Mouse (Mus musculus): ENCODE measurements at regions not wholly inside any gene's neighbourhood (a gene's known extent, or its start where the extent isn't known, plus 50 kb on each side); places are given as distances from the start of the nearest gene placed in this dataset.

DNA sequence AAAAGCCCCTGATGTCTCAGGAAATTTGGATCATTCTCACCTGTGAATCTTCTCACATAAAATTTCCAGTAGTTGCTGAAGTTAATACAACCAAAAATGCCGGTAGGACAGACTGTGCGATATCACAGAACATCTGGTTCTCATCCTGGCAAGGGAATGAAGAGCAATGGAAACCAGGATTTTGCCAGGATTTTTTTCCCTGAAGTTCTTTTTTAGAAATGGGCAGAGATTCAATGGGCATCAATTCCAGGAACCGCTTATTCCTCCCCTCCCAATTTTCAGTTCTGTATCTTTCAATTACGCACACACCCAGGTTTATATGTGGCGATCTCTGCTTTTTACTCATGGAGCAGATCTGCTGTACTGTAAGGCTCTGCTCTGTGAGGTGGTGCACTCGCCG is 496.3 kb downstream of the Etnk1 start:
- Histone ChIP-seq H3K9me3 (ENCODE audit: control insufficient read depth, low read length) (no peaks in the 10 kb centered on the region), H3K36me3 (ENCODE audit: control insufficient read depth, insufficient read depth, low read length) (no peaks in the 10 kb centered on the region), H3K4me1 (replicated peaks; ENCODE audit: control insufficient read depth, insufficient read depth, low read length) (no peaks in the 10 kb centered on the region), H3K9ac (ENCODE audit: low read length) (no peak overlapping the region), H3K27me3 (replicated peaks; ENCODE audit: control insufficient read depth, insufficient read depth, low read length) (no peaks in the 10 kb centered on the region), H3K27ac (ENCODE audit: low read depth) (no peak overlapping the region), H3K4me2 (ENCODE audit: low read length) (no peak overlapping the region), H3K4me3 (ENCODE audit: low read depth, low read length) (no peak overlapping the region)
- 86% methylated on average over 7 of the region's 7 CpGs for WGBS
- ATAC-seq (replicated peaks; ENCODE audit: low FRiP score, low TSS enrichment, low read depth) (no peak), DNase-seq (ENCODE audit: low spot score) (no peak)

DNA sequence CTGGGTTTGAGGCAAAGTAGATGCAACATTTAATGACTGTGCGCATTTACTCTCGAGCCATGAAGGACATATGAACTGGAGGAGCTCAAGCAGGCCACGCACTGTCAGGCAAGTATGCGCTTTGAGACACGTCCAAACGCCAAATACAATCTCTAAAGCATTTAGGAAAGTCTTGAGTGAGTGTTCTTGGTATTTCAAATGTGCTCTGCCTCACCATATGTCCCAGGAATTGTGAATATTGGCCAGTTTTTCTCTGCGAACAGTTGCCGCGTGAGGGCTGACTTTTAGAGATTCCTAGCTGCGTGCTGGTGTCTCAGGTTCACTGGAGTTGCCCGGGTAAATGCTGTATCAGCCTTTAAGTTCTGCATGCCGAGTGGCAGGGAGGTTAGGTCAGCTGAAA is 498.4 kb downstream of the Etnk1 start:
- DNase-seq (ENCODE audit: low spot score) (no peak), ATAC-seq (replicated peaks; ENCODE audit: low FRiP score, low TSS enrichment, low read depth) (no peak)
- H3K4me1 ChIP-seq (replicated peaks; ENCODE audit: control insufficient read depth, insufficient read depth, low read length): no peaks in the 10 kb centered on the region
- no peaks in the 10 kb centered on the region for H3K9me3 ChIP-seq (ENCODE audit: control insufficient read depth, low read length)
- no peaks in the 10 kb centered on the region for H3K27me3 ChIP-seq (replicated peaks; ENCODE audit: control insufficient read depth, insufficient read depth, low read length)
- H3K36me3 ChIP-seq (ENCODE audit: control insufficient read depth, insufficient read depth, low read length): no peaks in the 10 kb centered on the region
- H3K4me2 ChIP-seq (ENCODE audit: low read length): no peak overlapping the region
- no peak overlapping the region for H3K27ac ChIP-seq (ENCODE audit: low read depth)
- 85% methylated on average over 12 of the region's 12 CpGs for WGBS
- H3K4me3 ChIP-seq (ENCODE audit: low read depth, low read length): no peak overlapping the region
- no peak overlapping the region for H3K9ac ChIP-seq (ENCODE audit: low read length)

DNA sequence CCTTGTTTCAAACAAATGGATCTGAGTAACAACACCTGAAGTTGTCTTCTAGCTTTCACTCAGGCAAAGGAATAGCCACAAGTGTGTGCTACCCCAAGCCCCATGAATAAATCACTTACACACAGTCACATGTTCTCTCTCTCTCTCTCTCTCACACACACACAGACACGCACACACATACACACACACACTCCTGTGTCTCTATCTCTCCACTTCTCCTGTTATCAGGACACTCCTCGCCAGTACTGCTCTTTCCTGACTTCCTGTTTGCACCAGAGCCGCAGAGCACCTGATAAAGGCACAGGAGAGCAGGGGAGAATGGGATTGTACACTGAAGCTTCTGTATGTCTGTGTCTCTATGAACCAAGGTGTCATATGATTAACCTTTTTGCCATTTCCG is 501.5 kb downstream of the Etnk1 start:
- Histone ChIP-seq H3K4me3 (ENCODE audit: low read depth, low read length) (no peak overlapping the region), H3K4me2 (ENCODE audit: low read length) (no peak overlapping the region), H3K36me3 (ENCODE audit: control insufficient read depth, insufficient read depth, low read length) (no peaks in the 10 kb centered on the region), H3K9me3 (ENCODE audit: control insufficient read depth, low read length) (no peaks in the 10 kb centered on the region), H3K9ac (ENCODE audit: low read length) (no peak overlapping the region), H3K4me1 (replicated peaks; ENCODE audit: control insufficient read depth, insufficient read depth, low read length) (no peaks in the 10 kb centered on the region), H3K27ac (ENCODE audit: low read depth) (no peak overlapping the region), H3K27me3 (replicated peaks; ENCODE audit: control insufficient read depth, insufficient read depth, low read length) (no peaks in the 10 kb centered on the region)
- WGBS: 69% methylated on average over 4 of the region's 4 CpGs
- ATAC-seq (replicated peaks; ENCODE audit: low FRiP score, low TSS enrichment, low read depth) (no peak), DNase-seq (ENCODE audit: low spot score) (no peak)

DNA sequence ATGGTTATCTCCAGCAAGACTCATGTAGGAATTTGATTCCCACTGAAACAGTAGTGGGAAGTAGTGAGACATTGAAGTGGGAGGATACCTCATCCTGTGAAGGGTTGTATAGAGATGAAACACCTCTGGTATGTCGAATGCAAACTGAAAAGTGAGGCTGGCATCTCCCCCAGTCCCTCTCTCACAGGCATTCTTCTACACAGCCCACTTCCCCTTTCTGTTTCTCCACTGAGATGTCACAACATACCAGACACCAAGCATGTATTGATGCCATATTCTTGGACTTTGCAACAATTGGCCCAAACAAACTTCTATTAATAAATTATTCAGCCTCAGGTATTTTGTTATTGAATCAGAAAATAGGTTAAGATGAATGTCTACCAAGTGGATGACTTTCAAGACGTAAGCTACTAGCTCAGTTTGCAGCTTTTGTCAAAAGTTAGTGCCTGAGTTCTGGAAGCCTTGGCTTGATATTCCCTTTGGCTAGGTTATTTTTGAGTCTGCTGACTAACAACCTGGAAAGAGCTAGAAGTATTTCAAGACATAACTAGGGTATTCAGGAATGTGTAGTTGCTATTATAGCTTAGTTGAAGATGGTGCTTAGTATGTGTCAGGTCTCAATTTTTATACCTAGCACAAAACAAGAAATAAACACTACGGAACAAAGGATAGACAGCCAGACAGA is 502.6 kb downstream of the Etnk1 start:
- no peak for ATAC-seq (replicated peaks; ENCODE audit: low FRiP score, low TSS enrichment, low read depth)
- Histone ChIP-seq H3K9me3 (ENCODE audit: control insufficient read depth, low read length) (no peaks in the 10 kb centered on the region), H3K4me1 (replicated peaks; ENCODE audit: control insufficient read depth, insufficient read depth, low read length) (no peaks in the 10 kb centered on the region), H3K36me3 (ENCODE audit: control insufficient read depth, insufficient read depth, low read length) (no peaks in the 10 kb centered on the region), H3K9ac (ENCODE audit: low read length) (no peak overlapping the region), H3K4me2 (ENCODE audit: low read length) (no peak overlapping the region), H3K27ac (ENCODE audit: low read depth) (no peak overlapping the region), H3K27me3 (replicated peaks; ENCODE audit: control insufficient read depth, insufficient read depth, low read length) (no peaks in the 10 kb centered on the region), H3K4me3 (ENCODE audit: low read depth, low read length) (no peak overlapping the region)
- 74% methylated on average over 3 of the region's 3 CpGs for WGBS
- no peak for DNase-seq (ENCODE audit: low spot score)

DNA sequence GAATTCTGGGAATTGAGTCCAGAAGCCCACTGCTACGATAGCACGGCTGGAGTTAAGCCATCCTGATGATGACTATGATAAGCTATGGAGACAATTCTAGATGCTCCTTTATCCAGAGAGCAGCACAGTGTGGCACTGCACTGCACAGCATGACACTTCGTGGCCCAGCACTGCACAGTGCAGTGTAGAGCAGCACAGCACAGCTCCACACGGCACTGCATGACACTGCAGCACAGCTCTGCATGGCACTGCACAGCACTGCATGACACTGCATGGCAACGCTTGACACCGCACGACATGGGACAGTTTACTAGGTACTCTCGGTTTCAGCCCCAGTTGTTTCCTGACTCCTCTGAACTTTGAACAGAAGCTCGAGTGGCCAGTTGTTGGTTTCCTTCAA is 523.1 kb downstream of the Etnk1 start:
- Histone ChIP-seq H3K9ac (ENCODE audit: low read length) (no peak overlapping the region), H3K27me3 (replicated peaks; ENCODE audit: control insufficient read depth, insufficient read depth, low read length) (no peaks in the 10 kb centered on the region), H3K4me2 (ENCODE audit: low read length) (no peak overlapping the region), H3K9me3 (ENCODE audit: control insufficient read depth, low read length) (no peaks in the 10 kb centered on the region), H3K36me3 (ENCODE audit: control insufficient read depth, insufficient read depth, low read length) (no peaks in the 10 kb centered on the region), H3K4me3 (ENCODE audit: low read depth, low read length) (no peak overlapping the region), H3K4me1 (replicated peaks; ENCODE audit: control insufficient read depth, insufficient read depth, low read length) (no peaks in the 10 kb centered on the region; the same call in 1 of the 2 replicates), H3K27ac (ENCODE audit: low read depth) (no peak overlapping the region)
- 89% methylated on average over 9 of the region's 9 CpGs for WGBS
- ATAC-seq (replicated peaks; ENCODE audit: low FRiP score, low TSS enrichment, low read depth) (no peak), DNase-seq (ENCODE audit: low spot score) (no peak)

DNA sequence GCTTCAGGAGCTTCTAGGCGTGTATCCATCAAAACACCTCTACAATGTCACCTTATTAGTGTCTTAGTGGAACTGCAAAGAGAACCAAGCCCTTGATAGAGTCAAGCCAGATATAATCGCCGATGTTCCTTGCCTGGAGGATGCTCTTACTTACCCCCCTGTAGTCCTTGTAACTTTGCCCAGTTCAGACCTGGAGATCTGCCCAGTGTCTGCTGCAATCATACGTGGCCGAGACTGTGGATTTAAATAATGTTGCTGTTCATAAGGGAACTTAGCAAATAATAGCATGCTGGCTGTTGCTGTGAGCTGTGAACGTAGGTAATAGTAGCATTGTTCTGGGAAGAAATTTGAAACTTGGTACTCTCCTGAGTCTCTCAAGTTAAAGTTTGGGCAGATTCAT is 523.8 kb downstream of the Etnk1 start:
- DNase-seq (ENCODE audit: low spot score) (no peak), ATAC-seq (replicated peaks; ENCODE audit: low FRiP score, low TSS enrichment, low read depth) (no peak)
- Histone ChIP-seq H3K27ac (ENCODE audit: low read depth) (no peak overlapping the region), H3K4me3 (ENCODE audit: low read depth, low read length) (no peak overlapping the region), H3K36me3 (ENCODE audit: control insufficient read depth, insufficient read depth, low read length) (no peaks in the 10 kb centered on the region), H3K27me3 (replicated peaks; ENCODE audit: control insufficient read depth, insufficient read depth, low read length) (no peaks in the 10 kb centered on the region), H3K9ac (ENCODE audit: low read length) (no peak overlapping the region), H3K4me2 (ENCODE audit: low read length) (no peak overlapping the region), H3K9me3 (ENCODE audit: control insufficient read depth, low read length) (no peaks in the 10 kb centered on the region), H3K4me1 (replicated peaks; ENCODE audit: control insufficient read depth, insufficient read depth, low read length) (no peaks in the 10 kb centered on the region; the same call in 1 of the 2 replicates)
- 54% methylated on average over 6 of the region's 6 CpGs for WGBS

DNA sequence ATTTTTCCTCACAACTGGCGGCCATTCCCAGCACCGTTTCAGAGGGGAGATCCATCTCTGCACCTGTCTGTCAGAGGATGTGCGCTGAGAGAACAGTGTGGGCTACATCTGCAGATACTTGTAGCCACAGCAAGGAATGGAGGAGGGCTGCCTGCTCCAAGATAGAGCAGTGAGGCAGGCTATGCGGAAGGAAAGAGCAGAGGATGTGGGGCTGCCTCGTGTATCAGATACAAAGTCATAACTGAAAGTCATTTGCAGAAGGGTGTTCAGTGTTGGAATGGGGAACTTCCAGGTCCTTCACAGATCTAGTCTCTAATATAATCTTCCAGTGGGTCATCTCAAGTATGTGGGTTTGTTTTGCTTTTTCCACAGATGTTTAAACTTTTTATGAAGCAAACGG is 531.0 kb downstream of the Etnk1 start:
- Histone ChIP-seq H3K9ac (ENCODE audit: low read length) (no peak overlapping the region), H3K4me2 (ENCODE audit: low read length) (no peak overlapping the region), H3K36me3 (ENCODE audit: control insufficient read depth, insufficient read depth, low read length) (no peaks in the 10 kb centered on the region), H3K27me3 (replicated peaks; ENCODE audit: control insufficient read depth, insufficient read depth, low read length) (no peaks in the 10 kb centered on the region), H3K4me3 (ENCODE audit: low read depth, low read length) (no peak overlapping the region), H3K4me1 (replicated peaks; ENCODE audit: control insufficient read depth, insufficient read depth, low read length) (no peaks in the 10 kb centered on the region), H3K27ac (ENCODE audit: low read depth) (no peak overlapping the region), H3K9me3 (ENCODE audit: control insufficient read depth, low read length) (no peaks in the 10 kb centered on the region)
- 53% methylated on average over 6 of the region's 6 CpGs for WGBS
- DNase-seq (ENCODE audit: low spot score) (no peak), ATAC-seq (replicated peaks; ENCODE audit: low FRiP score, low TSS enrichment, low read depth) (no peak)

DNA sequence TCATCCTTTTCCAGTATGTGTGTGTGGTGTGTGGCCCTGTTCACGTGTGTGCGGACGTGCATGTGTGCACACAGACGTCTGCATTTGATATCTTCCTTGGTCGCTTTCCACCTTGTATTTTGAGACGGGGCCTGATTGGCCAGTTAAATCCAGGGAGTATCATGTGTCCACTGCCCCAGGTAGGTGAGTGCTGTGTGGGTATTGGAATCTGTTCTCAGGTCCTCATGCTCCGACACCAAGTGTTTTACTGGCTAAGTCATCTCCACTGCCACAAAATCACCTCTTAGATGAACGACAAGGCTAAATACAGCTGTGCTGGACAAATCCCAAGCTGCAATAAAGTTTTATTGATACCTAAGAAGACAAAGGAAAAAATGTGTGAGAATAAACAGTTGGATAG is 537.0 kb downstream of the Etnk1 start:
- Histone ChIP-seq H3K27me3 (replicated peaks; ENCODE audit: control insufficient read depth, insufficient read depth, low read length) (no peaks in the 10 kb centered on the region), H3K9me3 (ENCODE audit: control insufficient read depth, low read length) (no peaks in the 10 kb centered on the region), H3K36me3 (ENCODE audit: control insufficient read depth, insufficient read depth, low read length) (no peaks in the 10 kb centered on the region), H3K4me1 (replicated peaks; ENCODE audit: control insufficient read depth, insufficient read depth, low read length) (peaks cover 6% of the 10 kb centered on the region), H3K27ac (ENCODE audit: low read depth) (no peak overlapping the region), H3K4me2 (ENCODE audit: low read length) (no peak overlapping the region), H3K9ac (ENCODE audit: low read length) (no peak overlapping the region), H3K4me3 (ENCODE audit: low read depth, low read length) (no peak overlapping the region)
- DNase-seq (ENCODE audit: low spot score) (no peak), ATAC-seq (replicated peaks; ENCODE audit: low FRiP score, low TSS enrichment, low read depth) (no peak)
- WGBS: 85% methylated on average over 8 of the region's 8 CpGs

DNA sequence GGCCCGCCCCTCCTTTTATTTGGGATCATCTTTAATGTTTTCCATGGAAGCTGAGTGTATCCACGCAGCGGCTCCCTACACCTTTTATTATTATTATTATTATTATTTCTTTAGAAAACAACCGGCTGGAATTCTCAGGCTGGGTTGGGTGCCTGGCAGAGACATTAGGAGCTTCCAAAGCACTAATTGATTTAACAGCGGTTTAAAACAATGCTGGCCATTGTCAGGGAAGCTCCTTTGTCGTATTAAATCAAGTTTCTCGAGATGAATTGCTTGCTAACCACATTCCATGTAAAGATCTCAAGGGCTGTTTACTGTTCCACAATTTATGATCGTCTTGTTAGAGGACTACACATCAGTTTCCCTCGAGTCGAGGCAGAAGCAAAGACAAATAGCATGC is 539.4 kb downstream of the Etnk1 start:
- no peak for DNase-seq (ENCODE audit: low spot score)
- H3K36me3 ChIP-seq (ENCODE audit: control insufficient read depth, insufficient read depth, low read length): no peaks in the 10 kb centered on the region
- no peak overlapping the region for H3K9ac ChIP-seq (ENCODE audit: low read length)
- H3K4me3 ChIP-seq (ENCODE audit: low read depth, low read length): no peak overlapping the region
- ATAC-seq (replicated peaks; ENCODE audit: low FRiP score, low TSS enrichment, low read depth): no peak
- no peaks in the 10 kb centered on the region for H3K27me3 ChIP-seq (replicated peaks; ENCODE audit: control insufficient read depth, insufficient read depth, low read length)
- no peak overlapping the region for H3K27ac ChIP-seq (ENCODE audit: low read depth)
- H3K4me2 ChIP-seq (ENCODE audit: low read length): no peak overlapping the region
- no peaks in the 10 kb centered on the region for H3K9me3 ChIP-seq (ENCODE audit: control insufficient read depth, low read length)
- H3K4me1 ChIP-seq (replicated peaks; ENCODE audit: control insufficient read depth, insufficient read depth, low read length): peaks cover 6% of the 10 kb centered on the region
- 40% methylated on average over 10 of the region's 10 CpGs for WGBS

Measured in intestine, embryonic 14.5 days (tissue).